Mouse (Mus musculus): ENCODE results near the gene Hist2h3b. TPM values are rescaled to one million over a fixed set of nuclear protein-coding genes. Genes with fewer than 3 reads are reported as not detected.
A peak's percentile ranks its signal among the peaks of the same experiment; 100 is the strongest.
"Not testable (repeated sequence)": the region's sequence is repeated elsewhere in the genome, so short reads cannot be mapped to it uniquely, and the experiment has no call there.

Hist2h3b gene
- polyA plus RNA-seq, 1 experiment = 8.1 TPM

DNA sequence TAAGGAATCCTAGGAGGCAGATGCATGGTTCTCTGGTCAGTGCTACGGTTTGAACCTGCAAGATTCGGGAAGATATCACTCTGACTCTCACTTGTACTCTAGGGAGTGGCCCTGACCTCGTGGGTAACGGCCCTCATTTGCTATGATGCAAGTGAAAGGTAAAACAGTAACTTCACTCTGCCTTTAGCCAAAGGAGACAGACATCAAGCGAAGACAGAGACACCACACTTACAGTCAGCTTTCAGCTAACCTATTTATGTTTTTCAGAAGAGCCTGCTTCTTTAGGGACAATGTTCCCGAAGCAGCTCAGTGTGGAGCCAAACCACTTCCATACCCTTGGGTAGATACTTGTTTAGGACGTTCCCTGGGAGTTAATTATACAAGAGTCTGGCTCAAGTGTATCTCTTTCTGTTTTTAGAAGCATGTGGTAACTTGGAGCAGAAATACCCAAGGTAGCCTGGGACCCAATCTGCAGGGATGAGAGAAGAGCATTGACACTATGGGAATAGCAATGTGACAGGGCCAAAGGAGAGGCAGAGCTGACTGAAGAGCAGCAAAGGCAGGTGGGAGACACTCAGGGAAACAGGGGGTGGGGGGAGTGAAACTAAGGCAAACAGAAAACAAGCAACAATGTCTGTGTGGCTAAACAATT lies 24.4 kb upstream of the Hist2h3b start:
- no peak for TF ChIP-seq POLR2A (IDR thresholded peaks at IDR 0.05; ENCODE audit: borderline replicate concordance, insufficient read depth, low read length)
- no peak for TF ChIP-seq CTCF (IDR thresholded peaks at IDR 0.05; ENCODE audit: borderline replicate concordance, insufficient read depth, low read depth, low read length)
- Histone ChIP-seq H3K4me1 (ENCODE audit: control insufficient read depth, insufficient read depth, low read length) (peaks cover 10% of the 10 kb centered on the region), H3K27me3 (ENCODE audit: control insufficient read depth, insufficient read depth, low read length) (no peaks in the 10 kb centered on the region), H3K4me3 (replicated peaks; ENCODE audit: insufficient read depth, low read depth, low read length) (peak overlapping the region; percentile 26), H3K27ac (ENCODE audit: insufficient read depth, low read length) (peak overlapping the region; percentile 93)
- WGBS = 81% methylated on average over 7 of the region's 7 CpGs
- DNase-seq = no peak

- H3K4me1 ChIP-seq (ENCODE audit: control insufficient read depth, insufficient read depth, low read length) = peaks cover 10% of the 10 kb centered on the region
- peak within 1 kb of the TSS; percentile 71 for H3K4me3 ChIP-seq (replicated peaks; ENCODE audit: insufficient read depth, low read depth, low read length)
- under 1% methylated on average over 45 of the region's 88 CpGs for WGBS
- H3K27me3 ChIP-seq (ENCODE audit: control insufficient read depth, insufficient read depth, low read length) = not testable (repeated sequence)
- TF ChIP-seq POLR2A (IDR thresholded peaks at IDR 0.05; ENCODE audit: borderline replicate concordance, insufficient read depth, low read length) = peak; percentile 58
- peak; percentile 92 to 93 for DNase-seq
- H3K27ac ChIP-seq (ENCODE audit: insufficient read depth, low read length) = peak within 1 kb of the TSS; percentile 93
These were observed 23.2 kb upstream of the Hist2h3b start, which contains the start of gene Hist2h2aa1 for GRCm38 (mm10) chr3:96245003-96245886. Gene Hist2h2aa1, plus strand, starts transcription at chr3:96245497.

DNA sequence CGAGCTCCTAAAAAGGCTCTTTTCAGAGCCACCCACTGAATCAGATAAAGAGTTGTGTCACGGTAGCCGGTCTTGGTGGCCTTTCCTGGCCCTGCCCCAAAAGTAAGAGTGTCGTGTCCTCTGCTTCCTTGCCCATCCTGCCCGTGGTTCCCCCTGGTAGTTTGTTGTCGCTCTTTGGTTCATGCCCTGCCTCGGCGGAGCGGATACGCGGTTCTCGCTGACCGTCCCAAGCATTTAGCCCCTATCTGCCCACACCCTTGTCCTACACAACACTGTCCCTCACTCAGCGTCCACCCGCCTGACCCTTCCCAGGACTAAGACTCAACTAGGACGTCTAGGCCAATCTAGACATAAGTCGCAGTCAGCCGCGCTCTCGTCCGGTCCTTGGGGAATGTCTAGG lies 22.4 kb upstream of the Hist2h3b start:
- not testable (repeated sequence) for DNase-seq; H3K27me3 ChIP-seq (ENCODE audit: control insufficient read depth, insufficient read depth, low read length)
- H3K27ac ChIP-seq (ENCODE audit: insufficient read depth, low read length) = 0 out of 2 replicates have a peak overlapping the region, but pooled peaks have one; percentile 61
- H3K4me3 ChIP-seq (replicated peaks; ENCODE audit: insufficient read depth, low read depth, low read length) = peak overlapping the region; percentile 71
- peaks cover 10% of the 10 kb centered on the region for H3K4me1 ChIP-seq (ENCODE audit: control insufficient read depth, insufficient read depth, low read length)
- under 1% methylated on average over 10 of the region's 21 CpGs for WGBS

GRCm38 (mm10) chr3:96246427-96246856 lies 22.0 kb upstream of the Hist2h3b start, which contains the start of gene Hist2h3c1:
Gene Hist2h3c1, plus strand, starts transcription at chr3:96246685.
- H3K4me1 ChIP-seq (ENCODE audit: control insufficient read depth, insufficient read depth, low read length) = peaks cover 10% of the 10 kb centered on the region
- 0 out of 2 replicates have a peak within 1 kb of the TSS, but pooled peaks have one; percentile 61 for H3K27ac ChIP-seq (ENCODE audit: insufficient read depth, low read length)
- peak in 1 of 2 experiments; percentile 33 for DNase-seq
- H3K4me3 ChIP-seq (replicated peaks; ENCODE audit: insufficient read depth, low read depth, low read length) = peak within 1 kb of the TSS; percentile 71
- not testable (repeated sequence) for H3K27me3 ChIP-seq (ENCODE audit: control insufficient read depth, insufficient read depth, low read length)
- 0% methylated on average over 1 of the region's 47 CpGs for WGBS

GRCm38 (mm10) chr3:96247356-96248140 lies 20.9 kb upstream of the Hist2h3b start:
- Histone ChIP-seq H3K4me1 (ENCODE audit: control insufficient read depth, insufficient read depth, low read length) (peaks cover 10% of the 10 kb centered on the region), H3K27ac (ENCODE audit: insufficient read depth, low read length) (no peak overlapping the region), H3K4me3 (replicated peaks; ENCODE audit: insufficient read depth, low read depth, low read length) (no peak overlapping the region), H3K27me3 (ENCODE audit: control insufficient read depth, insufficient read depth, low read length) (no peaks in the 10 kb centered on the region)
- TF ChIP-seq CTCF (IDR thresholded peaks at IDR 0.05; ENCODE audit: borderline replicate concordance, insufficient read depth, low read depth, low read length) = no peak
- TF ChIP-seq POLR2A (IDR thresholded peaks at IDR 0.05; ENCODE audit: borderline replicate concordance, insufficient read depth, low read length) = no peak
- WGBS = 33% methylated on average over 11 of the region's 11 CpGs
- DNase-seq = no peak

- Histone ChIP-seq H3K27ac (ENCODE audit: insufficient read depth, low read length) (no peak overlapping the region), H3K4me3 (replicated peaks; ENCODE audit: insufficient read depth, low read depth, low read length) (no peak overlapping the region), H3K27me3 (ENCODE audit: control insufficient read depth, insufficient read depth, low read length) (no peaks in the 10 kb centered on the region), H3K4me1 (ENCODE audit: control insufficient read depth, insufficient read depth, low read length) (peaks cover 10% of the 10 kb centered on the region)
- no peak for DNase-seq
- WGBS = 55% methylated on average over 6 of the region's 6 CpGs
- no peak for TF ChIP-seq CTCF (IDR thresholded peaks at IDR 0.05; ENCODE audit: borderline replicate concordance, insufficient read depth, low read depth, low read length)
- no peak for TF ChIP-seq POLR2A (IDR thresholded peaks at IDR 0.05; ENCODE audit: borderline replicate concordance, insufficient read depth, low read length)
These were observed 20.1 kb upstream of the Hist2h3b start for GRCm38 (mm10) chr3:96248141-96249033.

DNA sequence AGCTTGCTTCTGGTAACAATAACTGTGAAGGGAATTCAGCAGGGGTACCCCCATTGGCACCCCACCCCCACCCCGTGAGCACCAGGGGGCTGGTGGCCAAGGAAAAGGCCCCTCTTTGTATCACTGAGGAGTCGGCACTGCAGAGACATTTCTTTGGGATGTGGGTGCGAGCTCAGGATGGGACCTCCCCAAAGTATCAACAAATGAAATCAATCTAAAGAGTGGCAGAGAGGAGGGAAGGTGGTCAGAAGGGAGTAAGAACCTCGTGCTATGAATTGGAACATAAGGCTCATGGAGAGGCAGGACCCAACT lies 19.5 kb upstream of the Hist2h3b start:
- H3K27me3 ChIP-seq (ENCODE audit: control insufficient read depth, insufficient read depth, low read length) = no peaks in the 10 kb centered on the region
- 52% methylated on average over 4 of the region's 4 CpGs for WGBS

More for the DNA sequence above, 19.5 kb upstream of the Hist2h3b start:
- H3K4me1 ChIP-seq (ENCODE audit: control insufficient read depth, insufficient read depth, low read length) = peaks cover 7% of the 10 kb centered on the region; the same call in 1 of the 2 replicates
- no peak overlapping the region for H3K27ac ChIP-seq (ENCODE audit: insufficient read depth, low read length)
- DNase-seq = no peak
- TF ChIP-seq POLR2A (IDR thresholded peaks at IDR 0.05; ENCODE audit: borderline replicate concordance, insufficient read depth, low read length) = no peak
- no peak for TF ChIP-seq CTCF (IDR thresholded peaks at IDR 0.05; ENCODE audit: borderline replicate concordance, insufficient read depth, low read depth, low read length)
- no peak overlapping the region for H3K4me3 ChIP-seq (replicated peaks; ENCODE audit: insufficient read depth, low read depth, low read length)

Data from cerebellum, adult 2 months (tissue).